ENCODE assay signal across 10 mouse cellular contexts in the genomic region with DNA sequence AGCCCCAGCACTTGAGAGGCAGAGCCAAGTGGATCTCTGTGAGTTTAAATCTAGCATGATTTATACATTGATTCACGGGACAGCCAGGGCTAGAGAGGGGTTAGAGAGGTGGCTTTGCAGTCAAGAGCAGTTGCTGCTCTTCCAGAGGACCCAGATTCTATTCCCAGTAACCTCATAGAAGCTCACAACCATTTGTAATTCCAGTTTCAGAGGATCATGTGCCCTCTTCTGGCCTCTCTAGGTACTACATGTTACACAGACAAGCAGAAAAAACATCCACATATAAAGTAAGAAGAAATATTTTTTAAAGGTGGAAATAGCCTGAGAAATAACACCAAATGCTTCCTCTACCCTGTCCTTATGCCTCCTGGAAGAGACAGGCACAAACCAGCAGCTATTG. TPM values are rescaled to one million over a fixed set of nuclear protein-coding genes. Genes with fewer than 3 reads are reported as not detected.
DNase-seq lines count a peak whose midpoint lies in the region; ATAC-seq and TF ChIP-seq lines count a peak whose summit lies in the region.
"Had no signal": no experiment of that assay in that cellular context is flagged by ENCODE, and none has a peak within 500 bp of the region (broad histone marks: within the 10 kb centered on the region; RNA-seq: fewer than 3 reads in every experiment).

No protein-coding gene starts in this region.

- no peak overlapping the region for H3K4me2 ChIP-seq in heart, postnatal 0 days (ENCODE audit: low read depth, low read length)
- H3K4me2 ChIP-seq: forebrain, embryonic 15.5 days had no signal

- no peak for DNase-seq in heart, postnatal 0 days (ENCODE audit: low spot score)
- DNase-seq in heart, adult 9 months (ENCODE audit: low spot score in 2 of 2): no peak
- peak; percentile 12 to 52 for DNase-seq in spleen, postnatal 10 days (ENCODE audit: low spot score in 2 of 2)
- DNase-seq in spleen, postnatal 4 days (ENCODE audit: low spot score in 2 of 2): no peak
- peak; percentile 37 for DNase-seq in brain, embryonic 14.5 days (ENCODE audit: low read depth)
- DNase-seq in thymus, postnatal 4 days: peak; percentile 49
- DNase-seq in cerebellum, postnatal 4 days (ENCODE audit: low spot score in 2 of 2): no peak
- no peak for DNase-seq in cerebellum, postnatal 36 days

- WGBS in heart, postnatal 0 days: 43% methylated on average over 1 of the region's 1 CpGs

- peak; percentile 54 for TF ChIP-seq CTCF in heart, postnatal 0 days (IDR thresholded peaks at IDR 0.05; ENCODE audit: low read depth)
- peak; percentile 11; the same call in 1 of the 2 replicates for TF ChIP-seq CTCF in brain, embryonic 14.5 days (IDR thresholded peaks at IDR 0.05; ENCODE audit: borderline replicate concordance, extremely low read depth, insufficient read depth, insufficient read length)

- TF ChIP-seq EP300 in heart, postnatal 0 days (IDR thresholded peaks at IDR 0.05; ENCODE audit: low read depth): no peak

- no peak overlapping the region for H3K27ac ChIP-seq in heart, postnatal 0 days (ENCODE audit: low read depth)
- H3K27ac ChIP-seq: forebrain, embryonic 15.5 days; macrophage had no signal

- no peak for TF ChIP-seq POLR2A in brain, embryonic 14.5 days (IDR thresholded peaks at IDR 0.05; ENCODE audit: borderline replicate concordance, extremely low read depth, insufficient read depth, insufficient read length, poor library complexity, severe bottlenecking)

- H3K4me1 ChIP-seq in heart, postnatal 0 days (ENCODE audit: control insufficient read depth, insufficient read depth): peaks cover 12% of the 10 kb centered on the region; the same call in 1 of the 2 replicates

- H3K36me3 ChIP-seq in heart, postnatal 0 days (replicated peaks; ENCODE audit: control insufficient read depth, insufficient read depth, low read length): no peaks in the 10 kb centered on the region
- H3K36me3 ChIP-seq: forebrain, embryonic 15.5 days had no signal

- ATAC-seq in heart, postnatal 0 days (ENCODE audit: insufficient read depth, low read depth): no peak
- ATAC-seq: forebrain, embryonic 15.5 days had no signal

- H3K27me3 ChIP-seq in heart, postnatal 0 days (ENCODE audit: control insufficient read depth, insufficient read depth, low read length): peaks cover 18% of the 10 kb centered on the region; the same call in 1 of the 2 replicates

- no peak overlapping the region for H3K9ac ChIP-seq in heart, postnatal 0 days (replicated peaks; ENCODE audit: low read depth, low read length)
- H3K9ac ChIP-seq: forebrain, embryonic 15.5 days had no signal

- no peak overlapping the region for H3K4me3 ChIP-seq in heart, postnatal 0 days (ENCODE audit: low read depth, low read length)
- H3K4me3 ChIP-seq: forebrain, embryonic 15.5 days had no signal

- no peaks in the 10 kb centered on the region for H3K9me3 ChIP-seq in heart, postnatal 0 days (replicated peaks; ENCODE audit: control insufficient read depth, low read length)
- H3K9me3 ChIP-seq: forebrain, embryonic 15.5 days had no signal

RNA-seq across cellular contexts. Expression of gene Smug1, which starts 36.2 kb away (rescaled TPM):
- total RNA-seq in heart, postnatal 0 days (2014; rRNA removed; ENCODE audit: low replicate concordance): 15.7 and 18.2 TPM in 2 replicates
- polyA plus RNA-seq in heart, postnatal 0 days (2015; fragmentation: Nextera tagmentation; extraction: Ambion mirVana): 10.0 and 10.1 TPM in 2 replicates
- 30.5 and 31.6 TPM in 2 replicates for polyA plus RNA-seq in brain, embryonic 14.5 days (2012; rRNA removed)

Comparison
In these comparisons a context has a peak if more than half of its experiments do, and no peak if none do; other contexts are left out.
1. DNase-seq: peak in spleen, postnatal 10 days (2 of 2), brain, embryonic 14.5 days (single experiment) and thymus, postnatal 4 days (single experiment); none in heart, postnatal 0 days (single experiment), heart, adult 9 months (0 of 2), spleen, postnatal 4 days (0 of 2), cerebellum, postnatal 4 days (0 of 2) and cerebellum, postnatal 36 days (0 of 2).